Mouse (Mus musculus): Measurements from ENCODE around the gene Pagr1a.

- TF ChIP-seq POLR2A (IDR thresholded peaks at IDR 0.05; ENCODE audit: low read depth, low read length), result no peak
- TF ChIP-seq CTCF (IDR thresholded peaks at IDR 0.05; ENCODE audit: extremely low read depth, insufficient read length, insufficient replicate concordance, low read depth, low read length), result no peak
These were observed 14.1 kb upstream of the Pagr1a start for GRCm38 (mm10) chr7:127031244-127031643.

All from small intestine, adult 2 months (tissue).